Mouse (Mus musculus) embryonic facial prominence, embryonic 13.5 days (tissue): ENCODE measurements around the gene Sstr4. TPM values are rescaled to one million over a fixed set of nuclear protein-coding genes. Genes with fewer than 3 reads are reported as not detected.
A peak's percentile ranks its signal among the peaks of the same experiment; 100 is the strongest.

Experiments
- ATAC-seq: fragments of 200-750 bp; cut with Nextera tagmentation; 2 replicates; pipeline ENCODE4 v1.8.0; 2017; ENCODE audit warnings: low read depth; ENCODE audit not compliant: insufficient number of reproducible peaks, insufficient read depth, low FRiP score, low TSS enrichment
- H3K27ac ChIP-seq: fragments of 300-500 bp; sonication (generic); 2 replicates; pipeline ENCODE4 v1.5.1; 2015; ENCODE audit warnings: moderate library complexity, mild to moderate bottlenecking, inconsistent platforms
- H3K27me3 ChIP-seq: fragments of 300-500 bp; sonication (generic); 2 replicates; pipeline ENCODE4 v1.6.1; 2015; ENCODE audit warnings: mild to moderate bottlenecking, inconsistent platforms
- H3K36me3 ChIP-seq: fragments of 300-500 bp; sonication (generic); 2 replicates; pipeline ENCODE4 v1.6.1; 2015; ENCODE audit warnings: mild to moderate bottlenecking, inconsistent platforms
- H3K4me1 ChIP-seq: fragments of 300-500 bp; sonication (generic); 2 replicates; pipeline ENCODE4 v1.6.1; 2015; ENCODE audit warnings: inconsistent platforms
- H3K4me2 ChIP-seq: fragments of 300-500 bp; sonication (generic); 2 replicates; pipeline ENCODE4 v1.6.1; 2015; ENCODE audit warnings: moderate library complexity, mild to moderate bottlenecking, inconsistent platforms
- H3K4me3 ChIP-seq: fragments of 300-500 bp; sonication (generic); 2 replicates; pipeline ENCODE4 v1.5.1; 2015; ENCODE audit warnings: mild to moderate bottlenecking, inconsistent platforms
- H3K9ac ChIP-seq: fragments of 300-500 bp; sonication (generic); 2 replicates; pipeline ENCODE4 v1.6.1; 2015; ENCODE audit warnings: mild to moderate bottlenecking, inconsistent platforms
- H3K9me3 ChIP-seq: fragments of 300-500 bp; sonication (generic); 2 replicates; pipeline ENCODE4 v1.6.1; 2016; ENCODE audit warnings: inconsistent platforms
- WGBS: fragments of 180-500 bp; shearing (Covaris S2); methylation state at CpG from one replicate; pipeline ENCODE4 v1.1.7; 2015; ENCODE audit warnings: mixed read lengths; 5-methylcytosine and 5-hydroxymethylcytosine counted together
- polyA plus RNA-seq: library from polyadenylated mRNA; unstranded; fragments of >200 nt; fragmentation: Nextera tagmentation; extraction: Ambion mirVana; gene quantifications from 2 replicates; pipeline ENCODE4 v1.2.1, GENCODE M21; 2015

Gene Sstr4
- polyA plus RNA-seq, 1 experiment from 2014 or later = 2.0 TPM

DNA sequence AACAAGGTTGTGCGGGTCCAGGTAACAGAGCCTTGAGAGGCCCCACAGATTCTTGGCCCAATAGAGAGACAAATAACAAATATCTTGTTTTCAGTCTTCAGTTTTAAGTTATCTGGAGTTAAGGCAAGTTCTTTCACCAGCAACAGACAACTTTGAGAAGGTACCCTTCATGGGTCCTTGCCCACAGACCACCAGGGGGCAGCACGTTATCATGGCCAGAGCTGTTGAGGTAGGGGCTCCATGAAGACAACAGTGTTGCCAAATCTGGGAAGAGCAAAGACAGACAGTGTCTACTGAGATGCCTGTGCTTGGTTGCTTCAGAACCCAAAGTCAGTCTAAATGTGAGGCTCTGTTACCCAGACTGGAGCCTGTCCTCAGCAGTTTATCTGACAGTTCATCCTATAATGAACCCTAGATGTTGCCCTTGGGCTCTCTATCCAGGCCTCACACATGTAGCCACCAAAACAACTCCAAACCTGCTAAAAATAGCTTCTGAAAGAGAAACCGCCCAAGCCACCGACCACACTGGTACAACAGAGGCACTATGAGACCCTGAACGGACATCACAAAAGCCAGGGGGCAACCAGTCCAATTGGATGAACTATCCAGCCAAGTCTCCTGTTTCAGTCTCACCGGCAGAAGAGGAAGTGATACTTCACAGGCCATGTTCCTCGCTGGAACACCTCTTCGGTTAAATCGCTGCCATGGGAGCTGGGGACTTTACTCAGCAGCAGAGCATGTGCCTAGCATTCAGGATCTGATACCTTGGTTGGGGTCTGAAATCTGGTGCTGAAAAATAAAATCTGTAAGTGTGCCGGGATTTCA, 19.6 kb upstream of the Sstr4 start:
- H3K4me2 ChIP-seq = no peak overlapping the region
- no peak for ATAC-seq
- H3K9ac ChIP-seq = no peak overlapping the region
- H3K4me3 ChIP-seq = no peak overlapping the region
- no peaks in the 10 kb centered on the region for H3K27me3 ChIP-seq
- H3K4me1 ChIP-seq = no peaks in the 10 kb centered on the region
- H3K36me3 ChIP-seq = no peaks in the 10 kb centered on the region
- H3K9me3 ChIP-seq = no peaks in the 10 kb centered on the region
- H3K27ac ChIP-seq = no peak overlapping the region
- 66% methylated on average over 10 of the region's 10 CpGs for WGBS

DNA sequence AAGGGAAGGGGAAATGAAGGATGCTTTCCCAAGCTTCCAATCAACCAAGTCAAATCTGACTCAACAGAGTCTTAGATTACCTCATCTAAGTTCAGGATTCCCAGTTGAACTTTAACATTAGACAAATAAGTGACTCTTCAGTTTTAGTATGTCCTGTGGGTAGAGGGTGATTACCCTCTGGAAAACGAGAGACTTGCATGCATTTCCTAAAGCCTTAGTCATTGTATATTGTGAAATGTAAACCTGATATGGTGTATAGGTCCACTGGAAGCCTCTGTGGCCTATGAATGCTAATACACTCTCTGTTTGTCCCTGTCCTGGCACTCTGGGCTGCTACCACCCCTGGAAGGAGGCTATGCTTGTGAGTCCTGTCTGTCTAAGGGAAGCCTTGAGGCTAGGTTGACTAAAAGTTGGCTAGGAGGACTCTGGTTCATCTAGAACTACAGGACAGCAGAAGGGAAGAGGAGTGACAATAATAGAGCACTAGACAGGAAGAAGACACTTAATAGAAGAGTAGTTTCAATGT, 16.3 kb upstream of the Sstr4 start:
- Histone ChIP-seq H3K27ac (no peak overlapping the region), H3K9ac (no peak overlapping the region), H3K36me3 (no peaks in the 10 kb centered on the region), H3K27me3 (no peaks in the 10 kb centered on the region), H3K9me3 (no peaks in the 10 kb centered on the region), H3K4me1 (no peaks in the 10 kb centered on the region; the same call in 1 of the 2 replicates), H3K4me3 (no peak overlapping the region), H3K4me2 (no peak overlapping the region)
- WGBS = 86% methylated on average over 1 of the region's 1 CpGs
- no peak for ATAC-seq

DNA sequence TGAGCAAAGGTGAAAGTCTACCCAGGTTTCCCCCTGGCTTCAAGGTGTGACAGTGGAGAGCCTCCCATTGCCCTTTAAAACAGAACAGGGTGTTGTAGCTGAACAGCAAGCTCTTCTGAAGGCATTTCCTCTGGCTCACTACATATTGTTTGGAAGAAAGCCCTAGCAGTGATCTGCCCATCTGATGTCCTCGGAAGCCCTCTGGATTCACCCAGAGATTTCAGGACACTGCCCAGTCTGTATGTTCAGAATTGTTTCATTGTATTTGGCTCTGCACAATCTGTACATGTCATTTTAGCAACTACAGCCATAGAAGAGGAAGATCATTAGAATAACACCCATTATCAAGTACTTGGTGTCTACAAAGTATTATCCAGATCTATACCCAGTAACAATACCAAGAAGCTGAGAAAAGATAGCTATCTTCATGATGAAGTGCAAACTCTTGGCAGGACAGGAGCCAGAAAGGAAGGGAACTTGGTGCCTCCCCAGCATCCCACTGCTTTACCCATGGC, 15.2 kb upstream of the Sstr4 start:
- no peak overlapping the region for H3K4me2 ChIP-seq
- no peaks in the 10 kb centered on the region for H3K9me3 ChIP-seq
- no peaks in the 10 kb centered on the region for H3K27me3 ChIP-seq
- no peak overlapping the region for H3K9ac ChIP-seq
- ATAC-seq = no peak
- no peaks in the 10 kb centered on the region; the same call in 1 of the 2 replicates for H3K4me1 ChIP-seq
- no peak overlapping the region for H3K4me3 ChIP-seq
- no peaks in the 10 kb centered on the region for H3K36me3 ChIP-seq
- H3K27ac ChIP-seq = no peak overlapping the region
- 86% methylated on average over 1 of the region's 1 CpGs for WGBS

DNA sequence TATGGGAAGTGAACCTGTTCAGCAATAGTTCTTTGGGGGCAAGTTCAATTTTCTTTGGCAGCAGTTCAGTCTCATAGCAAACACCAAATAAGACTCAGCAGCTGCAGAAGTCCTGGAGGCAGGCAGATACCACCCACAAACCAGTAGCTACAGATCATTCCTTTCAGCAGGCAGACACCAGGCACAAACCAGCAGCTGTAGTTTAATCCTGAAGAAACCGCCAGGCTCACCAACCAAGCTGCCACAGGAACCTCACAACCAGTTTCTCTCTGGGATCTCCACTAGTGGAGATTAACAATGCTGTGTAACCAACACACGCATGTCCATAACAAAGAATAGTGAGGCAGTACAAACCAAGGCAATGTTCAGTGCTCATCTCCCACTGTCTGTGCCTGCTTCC, 14.1 kb upstream of the Sstr4 start:
- H3K36me3 ChIP-seq = no peaks in the 10 kb centered on the region
- no peak overlapping the region for H3K9ac ChIP-seq
- WGBS = 86% methylated on average over 2 of the region's 2 CpGs
- no peak overlapping the region for H3K4me3 ChIP-seq
- H3K4me2 ChIP-seq = no peak overlapping the region
- no peak for ATAC-seq
- H3K4me1 ChIP-seq = no peaks in the 10 kb centered on the region; the same call in 1 of the 2 replicates
- no peak overlapping the region for H3K27ac ChIP-seq
- H3K27me3 ChIP-seq = no peaks in the 10 kb centered on the region
- H3K9me3 ChIP-seq = no peaks in the 10 kb centered on the region

DNA sequence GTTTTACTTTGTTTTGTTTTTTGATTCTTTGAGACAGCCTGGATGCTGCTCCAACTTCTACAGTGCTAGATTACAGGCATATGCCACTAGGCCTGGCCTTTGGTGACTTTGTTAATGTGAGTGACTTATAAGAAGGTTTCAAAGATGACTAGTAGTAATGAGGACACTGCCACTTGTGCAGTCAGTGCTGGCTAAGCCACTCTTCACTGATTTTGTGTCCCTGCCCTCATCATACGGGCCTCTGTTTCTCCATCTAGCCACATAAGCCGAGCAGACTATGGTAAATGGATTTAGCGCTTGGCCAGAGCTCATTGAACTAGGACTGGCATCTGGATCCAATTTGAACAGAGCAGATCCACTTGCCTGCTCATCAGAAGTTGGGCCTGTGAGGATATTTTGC, 8.7 kb upstream of the Sstr4 start:
- Histone ChIP-seq H3K27me3 (no peaks in the 10 kb centered on the region), H3K4me2 (no peak overlapping the region), H3K4me1 (peaks cover 6% of the 10 kb centered on the region), H3K27ac (no peak overlapping the region), H3K9ac (no peak overlapping the region), H3K9me3 (no peaks in the 10 kb centered on the region), H3K4me3 (no peak overlapping the region), H3K36me3 (no peaks in the 10 kb centered on the region)
- ATAC-seq = no peak
- 37% methylated on average over 3 of the region's 3 CpGs for WGBS

DNA sequence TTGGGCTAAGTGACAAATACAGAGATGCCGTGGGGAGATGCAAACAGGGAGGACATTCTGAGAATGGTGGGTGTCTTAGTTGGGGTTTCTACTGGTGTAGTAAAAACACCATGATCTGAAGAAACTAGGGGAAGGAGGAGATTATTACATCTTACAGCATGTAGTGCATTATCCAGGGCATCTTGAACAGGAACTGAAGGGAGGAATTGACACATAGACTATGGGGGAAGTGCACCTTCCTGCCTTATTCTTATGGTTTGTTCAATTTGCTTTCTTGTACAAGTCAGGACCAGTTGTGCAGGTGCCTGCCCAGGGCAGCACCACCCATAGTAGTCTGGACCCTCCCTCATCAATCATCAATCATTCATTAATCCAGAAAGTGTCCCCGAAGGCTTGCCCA, 8.2 kb upstream of the Sstr4 start:
- H3K36me3 ChIP-seq = no peaks in the 10 kb centered on the region
- no peak overlapping the region for H3K4me2 ChIP-seq
- H3K4me3 ChIP-seq = no peak overlapping the region
- no peak for ATAC-seq
- 81% methylated on average over 2 of the region's 2 CpGs for WGBS
- no peak overlapping the region for H3K9ac ChIP-seq
- no peaks in the 10 kb centered on the region for H3K9me3 ChIP-seq
- H3K27me3 ChIP-seq = 0 out of 2 replicates have a peak, but pooled peaks cover 4% of the 10 kb centered on the region
- peaks cover 6% of the 10 kb centered on the region for H3K4me1 ChIP-seq
- H3K27ac ChIP-seq = no peak overlapping the region

DNA sequence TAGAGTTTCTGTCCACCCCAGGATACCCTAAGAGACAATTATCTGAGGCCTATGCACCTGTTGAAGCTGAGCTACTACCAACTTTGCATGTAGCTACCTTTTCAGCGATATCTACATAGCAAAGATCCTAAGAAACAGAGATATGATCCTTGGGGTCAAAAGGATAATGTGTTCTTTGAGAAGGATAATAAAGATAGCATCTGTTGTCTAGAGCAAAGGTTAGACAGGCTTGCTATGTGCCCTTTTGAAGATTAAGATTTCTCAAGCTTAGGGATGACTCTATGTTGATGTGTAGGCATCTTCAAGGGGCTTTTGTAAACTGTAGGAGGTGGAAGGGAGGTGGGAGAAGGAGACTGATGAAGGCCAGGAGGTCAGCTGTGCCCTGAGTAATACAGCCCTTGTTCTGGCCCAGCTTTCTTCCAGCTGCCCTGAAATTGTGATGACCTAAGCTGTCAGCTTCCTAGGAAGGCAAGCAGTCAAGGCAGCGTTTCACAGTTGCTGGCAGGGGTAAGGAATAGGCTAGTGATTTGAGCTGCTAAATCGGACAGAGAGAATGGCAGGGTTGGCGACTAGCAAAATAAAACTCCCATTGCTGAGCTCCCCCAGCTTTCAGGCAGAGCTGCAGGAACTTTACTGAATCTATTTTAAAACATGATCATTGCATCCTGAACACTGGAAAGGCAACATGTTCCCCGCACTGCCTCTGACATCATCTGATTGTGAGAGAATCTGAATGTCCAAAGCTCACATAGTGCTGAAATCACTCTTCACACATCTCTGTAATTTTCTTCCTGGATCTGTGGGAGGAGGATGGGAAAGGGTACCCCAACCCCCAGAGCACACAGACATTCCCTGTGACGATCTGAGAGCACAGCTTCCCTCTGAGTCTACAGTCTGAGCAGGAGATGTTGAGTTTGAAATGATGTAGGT, 7.2 kb upstream of the Sstr4 start:
- Histone ChIP-seq H3K4me3 (no peak overlapping the region), H3K9me3 (no peaks in the 10 kb centered on the region), H3K27ac (no peak overlapping the region), H3K9ac (no peak overlapping the region), H3K27me3 (0 out of 2 replicates have a peak, but pooled peaks cover 4% of the 10 kb centered on the region), H3K36me3 (no peaks in the 10 kb centered on the region), H3K4me1 (peaks cover 6% of the 10 kb centered on the region), H3K4me2 (no peak overlapping the region)
- 72% methylated on average over 6 of the region's 6 CpGs for WGBS
- ATAC-seq = no peak

DNA sequence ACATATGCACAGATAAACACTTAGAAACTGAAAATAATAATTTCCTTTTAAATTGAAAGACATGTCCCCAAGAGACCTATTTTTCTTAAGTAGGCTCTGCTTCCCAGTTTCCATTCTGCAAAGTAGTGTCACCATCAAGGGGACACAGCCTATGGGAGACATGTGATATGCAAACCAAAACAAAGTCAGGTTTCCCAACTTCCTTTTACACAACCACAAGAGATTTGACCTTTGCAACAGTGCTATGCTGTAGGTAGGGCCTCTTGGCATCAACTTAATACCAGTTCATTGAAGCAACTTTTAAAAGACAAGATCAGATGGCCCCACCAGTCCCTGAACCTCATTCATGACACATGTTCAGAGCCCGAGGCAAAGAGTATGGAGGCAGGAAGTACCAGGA, 2.0 kb upstream of the Sstr4 start:
- H3K4me2 ChIP-seq = no peak overlapping the region
- no peak for ATAC-seq
- no peaks in the 10 kb centered on the region for H3K36me3 ChIP-seq
- peaks cover 10% of the 10 kb centered on the region for H3K4me1 ChIP-seq
- peaks cover 51% of the 10 kb centered on the region for H3K27me3 ChIP-seq
- 54% methylated on average over 1 of the region's 1 CpGs for WGBS
- H3K9me3 ChIP-seq = no peaks in the 10 kb centered on the region
- H3K9ac ChIP-seq = no peak overlapping the region
- no peak overlapping the region for H3K4me3 ChIP-seq
- H3K27ac ChIP-seq = no peak overlapping the region

DNA sequence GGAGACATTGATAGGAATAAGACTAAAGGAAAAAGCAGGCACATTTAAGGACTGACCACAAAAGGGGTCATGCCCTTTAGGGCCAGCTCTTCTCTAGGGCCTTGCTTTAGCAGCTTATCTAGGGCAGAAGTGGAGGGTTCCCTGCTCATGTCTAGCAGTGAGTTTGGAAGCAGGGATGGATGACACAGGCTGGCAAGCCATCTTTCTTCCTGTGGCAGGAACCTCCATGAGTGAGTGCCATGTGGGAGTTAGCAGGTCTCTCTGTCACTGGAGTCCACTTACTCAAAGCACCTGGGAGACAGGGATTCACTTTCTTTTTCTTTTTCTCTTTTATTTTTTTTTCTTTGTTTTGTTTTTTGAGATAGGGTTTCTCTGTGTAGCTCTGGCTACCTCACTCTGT, 1.3 kb upstream of the Sstr4 start:
- H3K36me3 ChIP-seq = no peaks in the 10 kb centered on the region
- H3K9me3 ChIP-seq = no peaks in the 10 kb centered on the region
- H3K4me3 ChIP-seq = no peak overlapping the region
- ATAC-seq = no peak
- no peak overlapping the region for H3K4me2 ChIP-seq
- H3K4me1 ChIP-seq = peaks cover 10% of the 10 kb centered on the region
- H3K27ac ChIP-seq = no peak overlapping the region
- peaks cover 53% of the 10 kb centered on the region for H3K27me3 ChIP-seq
- H3K9ac ChIP-seq = no peak overlapping the region

DNA sequence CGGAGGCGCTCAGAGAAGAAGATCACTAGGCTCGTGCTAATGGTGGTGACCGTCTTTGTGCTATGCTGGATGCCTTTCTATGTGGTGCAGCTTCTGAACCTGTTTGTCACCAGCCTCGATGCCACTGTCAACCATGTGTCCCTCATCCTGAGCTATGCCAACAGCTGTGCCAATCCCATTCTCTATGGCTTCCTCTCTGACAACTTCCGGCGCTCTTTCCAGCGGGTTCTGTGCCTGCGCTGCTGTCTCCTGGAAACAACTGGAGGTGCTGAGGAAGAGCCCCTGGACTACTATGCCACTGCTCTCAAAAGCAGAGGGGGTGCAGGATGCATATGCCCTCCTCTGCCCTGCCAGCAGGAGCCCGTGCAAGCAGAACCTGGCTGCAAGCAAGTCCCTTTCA, 1.1 kb downstream of the Sstr4 start:
- no peak overlapping the region for H3K27ac ChIP-seq
- WGBS = 71% methylated on average over 10 of the region's 10 CpGs
- peak overlapping the region; percentile 51 for H3K4me3 ChIP-seq
- H3K9me3 ChIP-seq = no peaks in the 10 kb centered on the region
- H3K4me1 ChIP-seq = peaks cover 10% of the 10 kb centered on the region
- no peaks in the 10 kb centered on the region for H3K36me3 ChIP-seq
- H3K9ac ChIP-seq = no peak overlapping the region
- no peak for ATAC-seq
- H3K4me2 ChIP-seq = peak overlapping the region; percentile 92
- peaks cover 60% of the 10 kb centered on the region for H3K27me3 ChIP-seq

DNA sequence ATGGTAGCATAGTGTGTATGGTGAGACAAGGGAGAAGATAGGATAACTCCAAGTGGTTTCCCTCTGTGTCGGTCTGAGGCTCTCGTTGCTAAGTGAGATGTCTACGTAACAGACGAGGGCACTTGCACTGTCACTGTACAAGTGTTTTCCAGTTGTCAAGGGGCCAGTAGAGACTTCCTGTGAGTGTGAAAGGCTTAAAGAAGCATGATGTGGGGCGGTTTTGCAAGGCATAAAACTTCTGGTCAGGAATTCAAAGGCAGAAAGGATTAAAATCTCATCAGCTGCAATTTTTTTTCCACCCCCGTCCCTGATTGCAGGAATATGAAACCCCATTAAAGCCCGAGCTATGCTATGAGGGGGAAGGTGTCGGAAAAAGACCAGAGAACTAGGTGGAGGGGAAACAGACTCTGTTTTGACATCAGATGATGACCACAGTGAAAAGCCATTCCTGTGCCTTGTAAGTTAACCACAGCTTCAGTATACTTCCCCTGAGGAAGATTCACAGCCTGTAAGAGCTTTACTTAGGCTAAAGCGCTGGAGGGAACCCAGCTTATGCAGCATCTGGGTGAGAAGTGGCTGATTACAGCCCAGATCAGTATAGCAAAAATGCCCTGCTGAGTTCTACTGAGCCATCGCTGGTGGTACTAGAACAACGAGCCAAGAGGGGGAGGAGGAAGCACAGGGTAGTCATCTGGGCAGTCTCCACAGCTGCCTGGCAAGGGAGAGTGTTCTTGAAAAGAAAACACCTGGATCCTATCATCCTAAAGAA, 2.1 kb downstream of the Sstr4 start:
- WGBS = 53% methylated on average over 11 of the region's 11 CpGs
- Histone ChIP-seq H3K9me3 (no peaks in the 10 kb centered on the region), H3K36me3 (no peaks in the 10 kb centered on the region), H3K4me2 (peak overlapping the region; percentile 92), H3K27me3 (peaks cover 56% of the 10 kb centered on the region), H3K4me3 (no peak overlapping the region), H3K4me1 (peaks cover 10% of the 10 kb centered on the region), H3K27ac (no peak overlapping the region), H3K9ac (no peak overlapping the region)
- ATAC-seq = no peak
